Mouse (Mus musculus): ENCODE measurements at regions not wholly inside any gene's neighbourhood (a gene's known extent, or its start where the extent isn't known, plus 50 kb on each side); places are given as distances from the start of the nearest gene placed in this dataset.

DNA sequence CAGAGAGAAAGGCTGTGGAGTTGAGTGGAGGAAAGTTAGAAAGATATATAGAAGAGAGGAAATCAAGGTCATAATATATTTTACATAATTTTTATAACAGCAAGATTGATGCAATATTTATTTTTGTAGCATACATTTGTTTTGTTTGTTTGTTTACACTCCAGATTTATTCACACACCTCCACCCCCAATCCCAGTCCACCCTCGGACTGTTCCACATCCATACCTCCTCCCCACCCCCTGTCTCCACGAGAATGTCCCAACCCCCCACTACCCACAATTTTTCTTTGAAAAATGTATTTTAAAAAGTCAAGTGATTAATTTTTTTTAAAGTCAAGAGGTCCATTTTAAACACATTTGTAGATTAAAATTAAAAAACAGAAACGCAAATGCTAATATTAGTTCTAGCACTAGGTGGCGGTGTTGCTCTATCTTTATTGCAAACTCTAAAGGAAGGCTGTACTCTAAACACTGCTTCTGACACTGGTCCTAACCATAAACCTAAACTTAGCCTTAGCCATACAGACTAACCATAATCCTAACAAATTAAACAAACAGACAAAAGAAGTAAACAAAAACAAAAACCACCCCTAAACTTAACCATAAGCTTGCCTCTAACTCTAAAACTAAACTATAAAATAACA, 67.8 kb downstream of the Olfr1505 start:
- DNase-seq = peak; percentile 7 to 66

DNA sequence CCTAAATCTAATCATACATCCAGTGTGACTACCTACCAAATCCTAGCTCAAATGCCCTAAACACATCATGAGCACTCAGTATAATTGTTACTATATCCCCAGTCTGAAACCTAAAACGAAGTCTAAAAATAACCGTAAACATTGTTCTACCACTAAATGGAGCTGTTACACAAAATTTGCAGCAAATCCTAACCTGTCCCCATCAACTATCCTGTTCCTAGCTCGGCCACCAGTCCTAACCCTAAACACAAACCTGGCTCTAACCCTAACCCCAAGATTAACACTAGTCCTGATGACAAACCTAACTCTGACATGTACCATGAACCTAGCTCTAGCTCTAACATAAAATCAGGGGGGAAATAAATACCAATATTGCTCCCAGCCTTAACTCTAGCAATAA, 69.5 kb downstream of the Olfr1505 start:
- DNase-seq = no peak
